Mouse (Mus musculus) bone marrow, adult 2 months (tissue): ENCODE measurements around the gene Lpin1.

Experiments used
- CTCF ChIP-seq: fragments of 200-500 bp; IDR thresholded peaks from 2 replicates; pipeline ENCODE4 v1.5.1; 2011; ENCODE audit warnings: low read length, control low read depth; ENCODE audit not compliant: control insufficient read depth, insufficient read depth
- POLR2A ChIP-seq: fragments of 200-500 bp; IDR thresholded peaks from 2 replicates; pipeline ENCODE4 v1.6.1; 2011; ENCODE audit warnings: low read depth, mild to moderate bottlenecking, control low read depth, low read length, borderline replicate concordance; ENCODE audit not compliant: control insufficient read depth

- TF ChIP-seq POLR2A (no peak), CTCF (no peak)
These were observed 9.5 kb upstream of the Lpin1 start for GRCm38 (mm10) chr12:16620230-16620629.
